Mouse (Mus musculus): ENCODE measurements around the gene Mast4.

The Mast4 gene

GRCm38 (mm10) chr13:102894287-102895234 lies 439.7 kb downstream of the Mast4 start:
- CTCF ChIA-PET: interaction anchor here (0.6 kb wide), 2 partner anchors 9 to 69 kb away, joined by 3 read pairs; no protein-coding TSS in a partner anchor

GRCm38 (mm10) chr13:102892783-102893182 lies 441.5 kb downstream of the Mast4 start:
- CTCF ChIA-PET: no interaction called here

DNA sequence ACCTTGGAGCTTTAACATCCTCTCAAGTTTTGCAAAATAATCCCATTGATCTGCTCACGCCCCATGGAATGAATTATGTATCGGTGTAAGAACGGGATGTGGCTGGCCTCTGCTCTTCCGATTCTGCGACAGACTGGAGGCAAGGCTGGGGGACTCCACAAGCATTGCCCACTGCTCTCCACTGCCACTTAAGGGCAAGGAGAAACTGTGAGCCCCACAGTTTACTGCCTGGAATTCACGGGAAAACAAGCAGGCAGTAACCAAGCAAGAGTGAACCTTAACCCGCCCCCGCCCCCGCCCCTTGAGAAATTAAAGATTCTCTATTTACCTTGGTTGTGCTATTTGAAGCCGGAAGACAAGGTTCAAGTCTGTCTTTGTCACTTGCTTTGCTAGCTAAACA lies 444.3 kb downstream of the Mast4 start:
- CTCF ChIA-PET: no interaction called here

DNA sequence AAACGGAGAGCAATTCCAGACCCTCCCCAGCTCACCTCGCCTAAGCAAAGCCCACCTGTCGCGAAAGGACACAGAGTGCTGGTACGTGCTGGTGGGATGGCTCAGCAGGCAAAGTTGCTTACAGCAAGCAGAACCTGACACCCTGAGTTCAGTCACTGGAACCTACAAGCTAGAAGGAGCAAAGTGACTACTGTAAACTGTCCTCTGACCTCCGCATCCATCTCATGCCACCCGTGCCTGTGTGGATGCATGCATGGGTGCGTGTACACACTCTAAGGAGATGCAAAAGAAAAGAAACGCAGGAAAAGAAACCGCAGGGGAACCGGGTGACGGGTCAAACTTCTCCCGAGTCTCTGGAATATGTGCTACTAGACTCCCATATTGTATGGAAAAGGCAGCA lies 444.8 kb downstream of the Mast4 start:
- CTCF ChIA-PET: no interaction called here

DNA sequence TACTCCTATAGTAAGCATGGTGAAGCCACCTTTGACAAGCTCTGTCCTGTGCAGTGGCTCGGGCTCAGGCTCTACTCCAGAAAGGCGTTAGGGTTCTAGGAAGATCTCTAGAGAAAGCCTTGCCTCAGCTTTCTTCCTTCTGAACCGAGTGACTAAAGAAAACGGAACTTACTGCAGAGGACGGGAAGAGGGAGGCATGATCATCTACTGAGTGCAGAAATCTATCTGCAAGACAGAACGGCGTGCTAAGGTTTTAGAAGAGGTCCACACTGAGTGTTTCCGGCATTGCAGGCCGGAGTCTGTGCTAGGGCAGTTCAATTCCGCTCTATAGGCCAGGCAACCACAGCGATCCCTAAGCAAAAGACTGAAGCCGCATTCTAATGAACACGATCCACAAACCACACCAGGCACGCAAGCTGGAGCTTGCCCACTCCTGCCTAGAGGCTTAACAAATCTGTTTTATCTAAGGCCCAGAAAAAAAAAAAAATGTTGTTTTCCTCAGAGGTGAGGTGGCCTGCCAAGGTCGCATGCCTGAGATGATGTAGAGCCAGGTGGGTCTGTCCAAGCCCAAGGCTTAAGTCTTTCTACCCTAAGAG lies 445.3 kb downstream of the Mast4 start:
- CTCF ChIA-PET: no interaction called here

DNA sequence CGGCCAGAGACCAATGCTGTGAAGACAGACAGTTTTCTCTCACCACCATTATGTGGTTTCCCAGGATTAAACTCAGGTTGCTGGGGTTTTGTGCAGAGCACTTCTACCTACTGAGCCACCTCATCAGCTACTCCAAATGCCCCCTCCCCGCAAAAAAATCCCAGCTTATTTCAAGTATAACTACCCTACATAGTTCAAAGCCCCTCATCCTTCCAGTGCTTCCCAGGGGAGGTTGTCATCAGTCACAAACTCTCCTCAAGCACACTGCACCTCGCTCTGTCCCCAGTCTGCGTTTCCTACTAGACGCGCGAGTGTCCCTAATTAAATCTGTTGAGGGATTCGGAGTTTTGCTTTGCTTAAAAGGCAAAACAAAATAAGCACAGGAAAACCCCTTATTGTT lies 446.1 kb downstream of the Mast4 start:
- CTCF ChIA-PET: no interaction called here

DNA sequence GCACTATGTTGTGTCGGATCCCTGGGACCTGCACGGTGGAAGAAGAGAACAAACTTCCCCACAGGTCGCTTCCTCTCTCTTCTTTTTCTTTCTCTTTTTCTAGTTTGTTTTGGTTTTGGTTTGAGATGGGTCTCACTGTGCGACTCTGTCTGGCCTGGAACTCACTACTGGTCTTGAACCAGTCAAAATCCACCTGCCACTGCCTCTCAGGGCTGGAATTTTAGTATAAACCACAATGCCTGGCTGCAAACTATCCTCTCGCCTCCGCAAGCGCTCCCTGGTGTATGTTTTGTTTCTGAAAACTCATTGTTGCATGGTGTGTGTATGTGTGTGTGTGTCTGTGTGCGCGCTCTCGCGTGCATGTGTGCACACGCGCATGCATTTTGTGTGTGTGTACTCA lies 446.8 kb downstream of the Mast4 start:
- CTCF ChIA-PET: no interaction called here

DNA sequence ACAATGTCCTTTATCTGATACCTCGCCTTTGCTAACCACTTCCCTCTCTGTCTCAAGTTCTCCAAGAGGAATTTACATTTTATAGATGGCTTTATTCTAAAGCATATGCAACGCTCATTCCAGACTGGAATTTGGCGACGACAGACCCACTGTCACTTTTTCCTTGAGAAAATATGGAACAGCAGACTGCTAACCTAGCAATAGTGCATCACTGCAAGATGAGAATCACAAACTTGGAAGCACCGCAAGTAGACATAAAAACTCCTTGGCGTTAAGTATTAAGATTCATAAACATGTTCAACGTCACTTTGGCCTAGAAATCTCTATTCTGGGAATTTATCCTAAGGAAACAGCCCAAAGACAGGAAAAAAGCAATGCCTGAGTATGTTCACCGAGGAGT lies 447.5 kb downstream of the Mast4 start:
- CTCF ChIA-PET: no interaction called here

- CTCF ChIA-PET: no interaction called here
These were observed 448.1 kb downstream of the Mast4 start for GRCm38 (mm10) chr13:102886147-102886546.

- CTCF ChIA-PET: no interaction called here
These were observed 453.8 kb downstream of the Mast4 start for GRCm38 (mm10) chr13:102880381-102881076.

- CTCF ChIA-PET: no interaction called here
These were observed 455.7 kb downstream of the Mast4 start for GRCm38 (mm10) chr13:102878631-102879030.

GRCm38 (mm10) chr13:102877766-102878325 lies 456.5 kb downstream of the Mast4 start:
- CTCF ChIA-PET: no interaction called here

- CTCF ChIA-PET: no interaction called here
These were observed 457.1 kb downstream of the Mast4 start for GRCm38 (mm10) chr13:102877154-102877553.

GRCm38 (mm10) chr13:102875520-102875919 lies 458.8 kb downstream of the Mast4 start:
- CTCF ChIA-PET: no interaction called here

GRCm38 (mm10) chr13:102875144-102875476 lies 459.2 kb downstream of the Mast4 start:
- CTCF ChIA-PET: no interaction called here

DNA sequence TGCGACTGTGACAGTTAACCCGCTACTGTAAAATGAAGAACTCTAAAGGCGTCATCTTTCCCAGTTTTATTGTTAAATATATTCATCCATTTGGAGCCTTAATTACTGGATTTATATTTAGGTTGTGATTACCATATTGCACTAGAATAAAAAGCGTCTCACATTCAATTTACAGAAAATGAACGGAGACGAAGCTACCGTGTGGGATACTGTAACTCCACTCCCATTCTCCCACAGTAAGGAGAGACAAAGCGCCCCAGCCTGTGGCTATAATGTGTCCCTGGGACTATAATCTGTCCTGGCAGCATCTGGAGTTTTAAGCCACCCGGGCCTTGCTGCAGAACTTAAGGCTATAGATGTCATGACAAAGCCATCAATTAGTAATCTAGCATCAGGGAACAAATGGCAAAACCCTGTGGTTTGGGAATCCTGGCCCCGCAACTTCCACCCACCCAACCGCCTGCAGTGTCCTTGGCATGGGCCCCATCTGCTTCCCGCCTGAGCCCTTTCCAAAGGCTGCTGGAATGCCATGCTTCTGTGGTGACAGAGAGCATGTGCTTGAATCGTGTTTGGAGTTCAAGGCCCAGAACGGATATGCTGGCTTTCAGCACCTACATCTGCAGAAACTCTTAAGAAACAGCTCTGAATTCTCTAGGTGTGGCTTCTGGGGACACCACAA lies 459.7 kb downstream of the Mast4 start:
- CTCF ChIA-PET: no interaction called here

DNA sequence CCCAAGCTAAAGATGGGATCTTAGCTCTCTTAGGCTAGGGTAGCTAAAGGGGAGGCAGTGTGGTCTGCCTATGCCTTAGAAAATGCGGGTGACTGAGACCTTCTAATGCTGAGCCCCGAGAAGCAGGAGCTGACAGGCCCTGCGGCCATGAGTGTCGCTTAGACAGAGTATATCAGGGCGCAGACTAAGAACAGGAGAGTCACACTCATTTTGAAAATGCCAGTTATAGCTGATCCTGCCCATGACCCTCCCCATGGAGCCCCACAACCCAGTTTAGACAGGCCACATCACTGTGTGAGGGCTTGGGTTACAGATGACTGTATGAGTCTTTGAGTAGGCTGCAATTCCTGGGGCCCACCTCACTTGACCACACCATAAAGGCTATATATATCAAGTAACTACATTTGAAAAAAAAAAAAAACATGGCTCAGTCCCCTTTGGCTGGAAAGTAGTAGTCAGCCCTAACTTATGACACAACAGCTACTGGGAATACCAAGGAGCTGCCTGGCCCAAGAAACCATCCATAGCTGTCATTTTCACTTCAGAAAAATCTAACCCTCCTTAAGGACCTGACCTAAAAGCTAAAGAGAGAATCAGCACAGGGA lies 460.8 kb downstream of the Mast4 start:
- CTCF ChIA-PET: no interaction called here

- CTCF ChIA-PET: no interaction called here
These were observed 462.8 kb downstream of the Mast4 start for GRCm38 (mm10) chr13:102871380-102872104.

DNA sequence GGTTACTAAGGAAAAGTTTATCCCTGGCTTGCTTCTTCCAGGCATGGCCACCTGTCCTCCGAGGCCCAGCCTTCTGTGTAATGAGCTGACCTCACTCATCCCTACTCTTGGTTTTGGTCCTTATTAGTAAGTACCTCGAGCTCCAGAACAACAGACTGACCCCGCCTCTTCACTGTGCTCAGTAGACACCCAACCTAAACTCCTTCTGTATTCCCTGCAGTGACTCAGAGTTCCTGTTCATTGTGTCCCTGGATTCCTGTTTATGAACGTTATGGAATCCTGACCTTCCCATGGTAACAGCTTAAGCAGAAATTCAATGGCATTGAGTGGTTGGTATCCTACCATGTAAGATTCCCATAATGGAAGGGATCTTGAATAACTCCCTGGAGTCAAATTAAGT lies 464.8 kb downstream of the Mast4 start:
- CTCF ChIA-PET: no interaction called here

DNA sequence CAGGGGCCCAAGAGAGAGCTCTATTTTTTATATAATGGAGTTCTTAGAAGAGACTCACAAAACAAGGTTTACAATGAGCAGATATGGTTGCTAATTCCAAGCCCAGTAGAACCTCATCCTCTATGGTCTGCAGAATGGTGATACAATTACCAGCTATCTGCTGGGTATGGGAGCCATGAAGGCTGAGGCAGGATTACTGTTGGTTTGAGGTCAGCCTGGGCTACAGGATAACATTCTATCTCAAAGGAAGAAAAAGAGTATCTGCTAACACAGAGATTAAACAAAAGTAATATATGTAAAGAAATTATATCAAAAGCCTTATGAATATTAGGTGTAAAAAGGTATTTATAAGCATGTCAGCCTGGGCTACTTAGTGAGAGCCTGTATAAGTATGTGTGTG lies 467.5 kb downstream of the Mast4 start:
- CTCF ChIA-PET: interaction anchor here (0.6 kb wide), 1 partner anchor 181 kb away, joined by 5 read pairs; no protein-coding TSS in a partner anchor

Measured in spleen, embryonic (tissue).